Mouse (Mus musculus): ENCODE results near the gene Mcur1.

GRCm38 (mm10) chr13:43530832-43531693 is 28.9 kb downstream of the Mcur1 start:
- TF ChIP-seq CTCF (IDR thresholded peaks at IDR 0.05) (peak; percentile 44), POLR2A (IDR thresholded peaks at IDR 0.05; ENCODE audit: insufficient read depth, low read depth, low read length) (no peak), EP300 (IDR thresholded peaks at IDR 0.05; ENCODE audit: insufficient read depth, low read depth, low read length) (peak; percentile 53; the same call in 1 of the 2 replicates)

All from heart, adult 2 months (tissue).